Mouse (Mus musculus) macrophage (primary cell): ENCODE data around the gene Atf7. TPM values are rescaled to one million over a fixed set of nuclear protein-coding genes. Genes with fewer than 3 reads are reported as not detected.

Experiments
- H3K27ac ChIP-seq: fragments of 350-480 bp; formaldehyde crosslinking; 2 replicates; pipeline ENCODE4 v1.9.0; 2021
- H3K36me3 ChIP-seq: fragments of 350-480 bp; formaldehyde crosslinking; 2 replicates; pipeline ENCODE4 v1.9.0; 2021; ENCODE audit errors: inconsistent target
- H3K4me3 ChIP-seq: fragments of 350-480 bp; formaldehyde crosslinking; 2 replicates; pipeline ENCODE4 v1.9.0; 2021; ENCODE audit errors: inconsistent target
- H3K79me2 ChIP-seq: fragments of 350-480 bp; formaldehyde crosslinking; 2 replicates; pipeline ENCODE4 v1.9.0; 2021; ENCODE audit errors: inconsistent target
- WGBS: methylation state at CpG from one replicate; pipeline ENCODE4 v1.1.7; 2026; ENCODE audit warnings: inconsistent platforms; ENCODE audit not compliant: missing documents; 5-methylcytosine and 5-hydroxymethylcytosine counted together
- polyA plus RNA-seq: library from polyadenylated mRNA; stranded (reverse); fragments of 250-400 nt; gene quantifications from 3 replicates; pipeline ENCODE4 v1.2.4, GENCODE M21; 2018; ENCODE audit warnings: inconsistent platforms

The Atf7 gene
- polyA plus RNA-seq, 1 experiment from 2014 or later = 59.3 TPM

GRCm38 (mm10) chr15:102590567-102590966 lies 34.7 kb downstream of the Atf7 start:
- Histone ChIP-seq H3K79me2 (peaks cover 25% of the 10 kb centered on the region; the same call in 1 of the 2 replicates), H3K4me3 (no peak overlapping the region), H3K36me3 (0 out of 2 replicates have a peak, but pooled peaks cover 4% of the 10 kb centered on the region), H3K27ac (no peak overlapping the region)
- 100% methylated on average over 1 of the region's 1 CpGs for WGBS

- 97% methylated on average over 8 of the region's 8 CpGs for WGBS
- no peak overlapping the region for H3K27ac ChIP-seq
- peaks cover 25% of the 10 kb centered on the region; the same call in 1 of the 2 replicates for H3K79me2 ChIP-seq
Measured at GRCm38 (mm10) chr15:102589826-102590225, 35.4 kb downstream of the Atf7 start.

GRCm38 (mm10) chr15:102585501-102585900 lies 39.8 kb downstream of the Atf7 start:
- Histone ChIP-seq H3K4me3 (no peak overlapping the region), H3K36me3 (no peaks in the 10 kb centered on the region), H3K79me2 (peaks cover 19% of the 10 kb centered on the region; the same call in 1 of the 2 replicates), H3K27ac (no peak overlapping the region)
- WGBS = 98% methylated on average over 5 of the region's 5 CpGs

More at GRCm38 (mm10) chr15:102589826-102590225, 35.4 kb downstream of the Atf7 start:
- no peak overlapping the region for H3K4me3 ChIP-seq
- H3K36me3 ChIP-seq = 0 out of 2 replicates have a peak, but pooled peaks cover 4% of the 10 kb centered on the region

GRCm38 (mm10) chr15:102583708-102584383 lies 41.4 kb downstream of the Atf7 start:
- no peak overlapping the region for H3K27ac ChIP-seq
- WGBS = 91% methylated on average over 8 of the region's 8 CpGs
- peaks cover 19% of the 10 kb centered on the region; the same call in 1 of the 2 replicates for H3K79me2 ChIP-seq

GRCm38 (mm10) chr15:102581205-102581604 lies 44.1 kb downstream of the Atf7 start:
- Histone ChIP-seq H3K27ac (no peak overlapping the region), H3K4me3 (no peak overlapping the region), H3K36me3 (no peaks in the 10 kb centered on the region), H3K79me2 (peaks cover 13% of the 10 kb centered on the region; the same call in 1 of the 2 replicates)
- WGBS = 75% methylated on average over 1 of the region's 1 CpGs

More at GRCm38 (mm10) chr15:102583708-102584383, 41.4 kb downstream of the Atf7 start:
- H3K36me3 ChIP-seq = no peaks in the 10 kb centered on the region
- no peak overlapping the region for H3K4me3 ChIP-seq

- no peaks in the 10 kb centered on the region for H3K36me3 ChIP-seq
- H3K79me2 ChIP-seq = no peaks in the 10 kb centered on the region; the same call in 1 of the 2 replicates
- WGBS = 94% methylated on average over 2 of the region's 2 CpGs
- H3K4me3 ChIP-seq = no peak overlapping the region
- no peak overlapping the region for H3K27ac ChIP-seq
Measured at GRCm38 (mm10) chr15:102578351-102578750, 46.9 kb downstream of the Atf7 start.

- no peak overlapping the region for H3K27ac ChIP-seq
- no peak overlapping the region for H3K4me3 ChIP-seq
- H3K36me3 ChIP-seq = no peaks in the 10 kb centered on the region
Measured at GRCm38 (mm10) chr15:102576972-102577371, 48.3 kb downstream of the Atf7 start.

GRCm38 (mm10) chr15:102572081-102572480 lies 53.2 kb downstream of the Atf7 start:
- Histone ChIP-seq H3K27ac (no peak overlapping the region), H3K79me2 (no peaks in the 10 kb centered on the region; the same call in 1 of the 2 replicates), H3K4me3 (no peak overlapping the region), H3K36me3 (no peaks in the 10 kb centered on the region)
- WGBS = 87% methylated on average over 3 of the region's 3 CpGs

More at GRCm38 (mm10) chr15:102576972-102577371, 48.3 kb downstream of the Atf7 start:
- 83% methylated on average over 1 of the region's 1 CpGs for WGBS
- H3K79me2 ChIP-seq = no peaks in the 10 kb centered on the region; the same call in 1 of the 2 replicates

GRCm38 (mm10) chr15:102567849-102568248 lies 57.4 kb downstream of the Atf7 start:
- Histone ChIP-seq H3K36me3 (no peaks in the 10 kb centered on the region), H3K4me3 (no peak overlapping the region), H3K27ac (no peak overlapping the region), H3K79me2 (no peaks in the 10 kb centered on the region)
- WGBS = 64% methylated on average over 2 of the region's 2 CpGs

- peaks cover 9% of the 10 kb centered on the region; the same call in 1 of the 2 replicates for H3K36me3 ChIP-seq
- no peak overlapping the region for H3K27ac ChIP-seq
- H3K4me3 ChIP-seq = no peak overlapping the region
- WGBS = 95% methylated on average over 5 of the region's 5 CpGs
- H3K79me2 ChIP-seq = no peaks in the 10 kb centered on the region
Measured at GRCm38 (mm10) chr15:102563681-102564080, 61.6 kb downstream of the Atf7 start.

GRCm38 (mm10) chr15:102563061-102563460 lies 62.2 kb downstream of the Atf7 start:
- WGBS = 92% methylated on average over 3 of the region's 3 CpGs
- no peaks in the 10 kb centered on the region for H3K79me2 ChIP-seq
- no peak overlapping the region for H3K27ac ChIP-seq
- H3K4me3 ChIP-seq = no peak overlapping the region
- H3K36me3 ChIP-seq = peaks cover 9% of the 10 kb centered on the region; the same call in 1 of the 2 replicates

- no peak overlapping the region for H3K27ac ChIP-seq
- H3K4me3 ChIP-seq = no peak overlapping the region
- peaks cover 14% of the 10 kb centered on the region for H3K36me3 ChIP-seq
- H3K79me2 ChIP-seq = no peaks in the 10 kb centered on the region
- 100% methylated on average over 1 of the region's 1 CpGs for WGBS
Measured at GRCm38 (mm10) chr15:102562491-102562890, 62.8 kb downstream of the Atf7 start.

GRCm38 (mm10) chr15:102557580-102557979 lies 67.7 kb downstream of the Atf7 start:
- Histone ChIP-seq H3K4me3 (no peak overlapping the region), H3K79me2 (no peaks in the 10 kb centered on the region), H3K36me3 (peaks cover 45% of the 10 kb centered on the region), H3K27ac (no peak overlapping the region)

- H3K27ac ChIP-seq = no peak overlapping the region
Measured at GRCm38 (mm10) chr15:102555581-102555980, 69.7 kb downstream of the Atf7 start.

GRCm38 (mm10) chr15:102552599-102552998 lies 72.7 kb downstream of the Atf7 start:
- Histone ChIP-seq H3K36me3 (peaks cover 53% of the 10 kb centered on the region), H3K27ac (no peak overlapping the region), H3K4me3 (no peak overlapping the region), H3K79me2 (no peaks in the 10 kb centered on the region)
- WGBS = 100% methylated on average over 4 of the region's 5 CpGs

More at GRCm38 (mm10) chr15:102555581-102555980, 69.7 kb downstream of the Atf7 start:
- WGBS = 92% methylated on average over 1 of the region's 1 CpGs
- Histone ChIP-seq H3K4me3 (no peak overlapping the region), H3K36me3 (peaks cover 55% of the 10 kb centered on the region), H3K79me2 (no peaks in the 10 kb centered on the region)
